Mouse (Mus musculus) urinary bladder, postnatal 4 days (tissue): ENCODE measurements around the gene Ubp1.
A peak's percentile ranks its signal among the peaks of the same experiment; 100 is the strongest.

Source experiments
- DNase-seq, 2 experiments: peaks; one replicate each; pipeline ENCODE4 v3.0.0; 2021 to 2022; ENCODE audit warnings: low spot score in 2 of 2

Ubp1 gene

GRCm38 (mm10) chr9:114014034-114014433, 83.3 kb downstream of the Ubp1 start:
- DNase-seq, result no peak

- no peak for DNase-seq
Measured at GRCm38 (mm10) chr9:114015724-114016123, 85.0 kb downstream of the Ubp1 start.

- no peak for DNase-seq
Measured at GRCm38 (mm10) chr9:114016402-114016801, 85.7 kb downstream of the Ubp1 start.

- no peak for DNase-seq
Measured at GRCm38 (mm10) chr9:114019012-114019762, 88.5 kb downstream of the Ubp1 start.

GRCm38 (mm10) chr9:114022141-114022540, 91.4 kb downstream of the Ubp1 start:
- DNase-seq, result no peak

GRCm38 (mm10) chr9:114025182-114025581, 94.4 kb downstream of the Ubp1 start:
- DNase-seq, result no peak

GRCm38 (mm10) chr9:114025846-114026245, 95.1 kb downstream of the Ubp1 start:
- DNase-seq, result no peak

- peak; percentile 44 to 65 for DNase-seq
Measured at GRCm38 (mm10) chr9:114026261-114026934, 95.7 kb downstream of the Ubp1 start.
